Mouse (Mus musculus) heart, embryonic 13.5 days (tissue): Measurements from ENCODE around the gene Sox1. TPM values are rescaled to one million over a fixed set of nuclear protein-coding genes. Genes with fewer than 3 reads are reported as not detected.

ENCODE experiments used
- ATAC-seq: fragments of 200-750 bp; cut with Nextera tagmentation; 2 replicates; pipeline ENCODE4 v1.8.0; 2017; ENCODE audit warnings: moderate TSS enrichment; ENCODE audit not compliant: insufficient number of reproducible peaks, low FRiP score, low TSS enrichment; ENCODE audit errors: extremely low read depth
- H3K27ac ChIP-seq: fragments of 300-500 bp; sonication (generic); replicated peaks from 2 replicates; pipeline ENCODE4 v1.5.1; 2015; ENCODE audit warnings: moderate library complexity, mild to moderate bottlenecking, inconsistent platforms
- H3K27me3 ChIP-seq: fragments of 300-500 bp; sonication (generic); replicated peaks from 2 replicates; pipeline ENCODE4 v1.6.1; 2015; ENCODE audit warnings: mild to moderate bottlenecking, inconsistent platforms
- H3K36me3 ChIP-seq: fragments of 300-500 bp; sonication (generic); 2 replicates; pipeline ENCODE4 v1.6.1; 2015; ENCODE audit warnings: mild to moderate bottlenecking, inconsistent platforms
- H3K4me1 ChIP-seq: fragments of 300-500 bp; sonication (generic); 2 replicates; pipeline ENCODE4 v1.6.1; 2015; ENCODE audit warnings: inconsistent platforms
- H3K4me2 ChIP-seq: fragments of 300-500 bp; sonication (generic); 2 replicates; pipeline ENCODE4 v1.6.1; 2015; ENCODE audit warnings: inconsistent platforms, mild to moderate bottlenecking, moderate library complexity
- H3K4me3 ChIP-seq: fragments of 300-500 bp; sonication (generic); 2 replicates; pipeline ENCODE4 v1.5.1; 2015; ENCODE audit warnings: moderate library complexity, mild to moderate bottlenecking, inconsistent platforms
- H3K9ac ChIP-seq: fragments of 300-500 bp; sonication (generic); 2 replicates; pipeline ENCODE4 v1.6.1; 2015; ENCODE audit warnings: inconsistent platforms, mild to moderate bottlenecking, moderate library complexity
- H3K9me3 ChIP-seq: fragments of 300-500 bp; sonication (generic); 2 replicates; pipeline ENCODE4 v1.6.1; 2016; ENCODE audit warnings: inconsistent platforms
- WGBS: fragments of 180-500 bp; shearing (Covaris S2); methylation state at CpG from one replicate; pipeline ENCODE4 v1.1.7; 2015; ENCODE audit warnings: mixed read lengths; 5-methylcytosine and 5-hydroxymethylcytosine counted together
- polyA plus RNA-seq: library from polyadenylated mRNA; unstranded; fragments of >200 nt; fragmentation: Nextera tagmentation; extraction: Ambion mirVana; gene quantifications from 2 replicates; pipeline ENCODE4 v1.2.1, GENCODE M21; 2015

Sox1 gene
- polyA plus RNA-seq, result not detected in 2 replicates

DNA sequence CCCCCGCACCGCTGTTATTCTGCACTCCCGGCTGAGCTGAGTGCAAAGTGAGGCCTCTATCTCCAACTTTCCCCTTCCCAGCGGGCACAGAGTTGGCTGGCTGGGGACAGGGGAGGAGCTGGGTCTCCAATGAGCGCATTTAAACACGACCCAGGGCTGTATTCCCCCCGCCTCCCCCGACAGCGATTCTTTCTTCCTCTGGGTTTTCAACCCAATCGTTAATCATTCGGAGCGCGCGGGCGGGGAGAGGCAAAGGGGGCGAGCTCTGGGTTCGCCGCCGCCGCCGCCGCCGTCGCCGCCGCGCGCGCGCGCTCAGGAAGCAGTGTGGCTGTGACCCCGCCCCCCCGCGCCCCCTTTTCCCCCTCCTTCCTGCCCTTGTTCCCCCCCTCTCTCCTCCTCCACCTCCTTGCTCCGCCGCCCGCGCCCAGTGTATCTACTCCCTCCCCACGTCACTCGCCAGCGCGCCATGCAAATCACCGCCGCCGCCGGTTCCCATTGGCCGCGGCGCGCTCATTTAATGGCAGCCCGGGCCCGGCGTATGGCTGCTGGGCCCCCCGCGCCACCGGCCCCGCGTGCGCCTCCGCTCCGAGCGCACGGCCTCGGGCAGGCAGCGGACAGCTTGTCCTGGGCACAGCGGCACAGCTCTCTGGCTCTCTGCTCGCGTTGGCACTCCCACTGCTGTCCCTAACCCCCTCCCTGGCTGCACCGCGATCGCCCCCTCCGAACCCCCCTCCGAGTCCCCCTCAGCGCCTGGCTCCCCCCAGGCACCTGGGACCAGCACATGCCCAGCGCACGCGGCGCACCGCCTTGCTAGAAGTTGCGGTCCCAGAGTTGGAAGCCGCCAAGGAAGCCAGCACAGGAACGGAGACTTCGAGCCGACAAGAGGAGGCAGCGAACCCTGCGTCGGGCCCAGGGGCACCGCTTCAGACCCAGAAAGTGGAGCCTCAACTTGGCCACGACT, at the start of gene Sox1:
Gene Sox1, plus strand, starts transcription at position 225 of the 961 bp plus-strand sequence.
- Histone ChIP-seq H3K9me3 (no peaks in the 10 kb centered on the region), H3K9ac (no peak within 1 kb of the TSS), H3K27me3 (peaks cover 99% of the 10 kb centered on the region), H3K27ac (no peak within 1 kb of the TSS), H3K4me2 (peak within 1 kb of the TSS; percentile 72), H3K4me3 (peak within 1 kb of the TSS; percentile 53), H3K4me1 (peaks cover 27% of the 10 kb centered on the region), H3K36me3 (no peaks in the 10 kb centered on the region)
- no peak for ATAC-seq
- WGBS, result under 1% methylated on average over 82 of the region's 89 CpGs

- Histone ChIP-seq H3K36me3 (no peaks in the 10 kb centered on the region), H3K27me3 (peaks cover 16% of the 10 kb centered on the region; the same call in 1 of the 2 replicates), H3K9ac (no peak overlapping the region), H3K4me3 (no peak overlapping the region), H3K4me2 (no peak overlapping the region), H3K27ac (no peak overlapping the region), H3K9me3 (no peaks in the 10 kb centered on the region), H3K4me1 (no peaks in the 10 kb centered on the region)
- WGBS, result 56% methylated on average over 4 of the region's 4 CpGs
- ATAC-seq, result no peak
Observed at GRCm38 (mm10) chr8:12345881-12346280, 49.2 kb upstream of the Sox1 start.

- Histone ChIP-seq H3K36me3 (no peaks in the 10 kb centered on the region), H3K27me3 (0 out of 2 replicates have a peak, but pooled peaks cover 10% of the 10 kb centered on the region), H3K4me1 (no peaks in the 10 kb centered on the region), H3K27ac (no peak overlapping the region), H3K4me3 (no peak overlapping the region), H3K9ac (no peak overlapping the region), H3K4me2 (no peak overlapping the region), H3K9me3 (no peaks in the 10 kb centered on the region)
- no peak for ATAC-seq
- 75% methylated on average over 11 of the region's 11 CpGs for whole genome bisulfite sequencing
Observed at GRCm38 (mm10) chr8:12346870-12347269, 48.2 kb upstream of the Sox1 start.

DNA sequence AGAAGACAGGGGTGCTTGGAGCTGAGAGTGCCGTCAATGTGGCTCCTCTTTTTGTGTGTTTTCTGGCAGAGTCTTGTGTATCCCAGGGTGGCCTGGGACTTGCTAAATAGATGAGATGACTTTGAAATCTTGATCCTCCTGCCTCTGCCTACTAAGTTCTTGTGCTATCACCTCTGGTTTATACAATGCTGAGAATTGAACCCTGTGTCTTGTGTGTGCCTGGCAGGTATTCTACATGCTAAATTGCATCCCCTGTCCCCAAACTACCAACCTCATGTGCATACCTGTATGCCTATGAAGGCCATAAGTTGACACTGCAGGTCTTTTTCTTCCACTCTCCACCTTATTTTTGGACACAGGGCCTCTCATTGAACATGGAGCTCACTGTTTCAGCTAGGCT, 46.8 kb upstream of the Sox1 start:
- H3K4me3 ChIP-seq, result no peak overlapping the region
- no peaks in the 10 kb centered on the region for H3K4me1 ChIP-seq
- WGBS, result 89% methylated on average over 1 of the region's 1 CpGs
- ATAC-seq, result no peak
- H3K9me3 ChIP-seq, result no peaks in the 10 kb centered on the region
- 0 out of 2 replicates have a peak, but pooled peaks cover 10% of the 10 kb centered on the region for H3K27me3 ChIP-seq
- no peak overlapping the region for H3K4me2 ChIP-seq
- no peak overlapping the region for H3K9ac ChIP-seq
- H3K27ac ChIP-seq, result no peak overlapping the region
- H3K36me3 ChIP-seq, result no peaks in the 10 kb centered on the region

DNA sequence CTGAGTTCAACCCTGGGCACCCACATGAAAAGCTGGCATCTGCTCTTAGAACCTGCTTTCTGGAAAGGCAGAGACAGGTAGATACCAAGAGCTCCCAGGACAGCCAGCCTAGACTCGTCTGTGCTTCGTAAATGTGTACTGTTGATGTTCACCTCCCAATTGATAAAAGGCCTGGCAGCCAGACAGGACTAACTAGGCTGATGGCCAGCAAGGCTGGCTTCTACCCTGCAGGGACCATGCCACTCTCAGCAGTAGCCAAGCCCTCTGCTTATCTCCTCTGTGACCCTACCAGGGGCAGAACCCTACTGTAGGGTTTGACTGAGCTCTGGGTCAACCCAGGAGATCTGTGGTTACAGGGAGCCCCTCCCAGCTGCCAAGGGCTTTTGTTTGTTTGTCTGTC, 45.5 kb upstream of the Sox1 start:
- 17% methylated on average over 2 of the region's 2 CpGs for WGBS
- Histone ChIP-seq H3K27me3 (0 out of 2 replicates have a peak, but pooled peaks cover 10% of the 10 kb centered on the region), H3K9ac (no peak overlapping the region), H3K4me1 (no peaks in the 10 kb centered on the region), H3K4me3 (no peak overlapping the region), H3K36me3 (no peaks in the 10 kb centered on the region), H3K9me3 (no peaks in the 10 kb centered on the region), H3K27ac (no peak overlapping the region), H3K4me2 (no peak overlapping the region)
- ATAC-seq, result no peak

DNA sequence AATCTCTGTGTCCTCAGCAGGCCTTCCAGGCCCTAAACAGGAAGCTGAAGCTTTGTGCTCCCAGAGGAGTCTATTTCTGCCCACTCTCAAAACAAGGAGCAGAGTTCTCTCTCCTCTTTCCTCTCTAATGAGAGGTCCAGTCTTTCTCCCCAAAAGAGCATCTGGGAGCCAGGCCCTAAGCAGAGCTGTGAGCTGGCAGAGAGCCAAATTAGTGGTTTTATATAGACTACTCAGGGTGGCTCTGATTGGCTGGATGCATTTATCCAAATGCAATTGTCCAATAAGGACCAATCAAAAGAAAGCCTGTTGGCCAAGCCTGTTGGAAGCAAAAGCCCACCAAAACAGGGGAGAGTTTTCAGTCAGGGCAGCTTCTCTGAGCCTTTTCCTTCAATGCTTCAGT, 44.0 kb upstream of the Sox1 start:
- Histone ChIP-seq H3K9ac (no peak overlapping the region), H3K9me3 (no peaks in the 10 kb centered on the region), H3K4me3 (no peak overlapping the region), H3K36me3 (no peaks in the 10 kb centered on the region), H3K4me2 (no peak overlapping the region), H3K4me1 (no peaks in the 10 kb centered on the region), H3K27me3 (0 out of 2 replicates have a peak, but pooled peaks cover 7% of the 10 kb centered on the region), H3K27ac (no peak overlapping the region)
- ATAC-seq, result no peak

- H3K4me3 ChIP-seq, result no peak overlapping the region
- H3K4me2 ChIP-seq, result no peak overlapping the region
- no peak overlapping the region for H3K9ac ChIP-seq
- H3K27ac ChIP-seq, result no peak overlapping the region
- H3K4me1 ChIP-seq, result no peaks in the 10 kb centered on the region
- no peaks in the 10 kb centered on the region for H3K9me3 ChIP-seq
- WGBS, result 48% methylated on average over 10 of the region's 10 CpGs
- no peak for ATAC-seq
- no peaks in the 10 kb centered on the region for H3K36me3 ChIP-seq
- no peaks in the 10 kb centered on the region; the same call in 1 of the 2 replicates for H3K27me3 ChIP-seq
Observed at GRCm38 (mm10) chr8:12354406-12355025, 40.6 kb upstream of the Sox1 start.

GRCm38 (mm10) chr8:12368161-12368560, 26.9 kb upstream of the Sox1 start:
- Histone ChIP-seq H3K9ac (no peak overlapping the region), H3K4me2 (no peak overlapping the region), H3K27ac (no peak overlapping the region), H3K4me3 (no peak overlapping the region), H3K9me3 (peaks cover 8% of the 10 kb centered on the region; the same call in 1 of the 2 replicates), H3K4me1 (no peaks in the 10 kb centered on the region), H3K27me3 (peaks cover 35% of the 10 kb centered on the region), H3K36me3 (no peaks in the 10 kb centered on the region)
- WGBS, result 59% methylated on average over 7 of the region's 7 CpGs
- ATAC-seq, result no peak

GRCm38 (mm10) chr8:12368856-12369255, 26.2 kb upstream of the Sox1 start:
- Histone ChIP-seq H3K4me1 (no peaks in the 10 kb centered on the region), H3K27ac (no peak overlapping the region), H3K9ac (no peak overlapping the region), H3K4me2 (no peak overlapping the region), H3K36me3 (no peaks in the 10 kb centered on the region), H3K4me3 (no peak overlapping the region), H3K27me3 (peaks cover 35% of the 10 kb centered on the region), H3K9me3 (peaks cover 8% of the 10 kb centered on the region; the same call in 1 of the 2 replicates)
- ATAC-seq, result no peak
- WGBS, result 72% methylated on average over 6 of the region's 6 CpGs

GRCm38 (mm10) chr8:12381111-12381510, 14.0 kb upstream of the Sox1 start:
- no peak overlapping the region for H3K4me3 ChIP-seq
- H3K4me2 ChIP-seq, result no peak overlapping the region
- ATAC-seq, result no peak
- H3K9ac ChIP-seq, result no peak overlapping the region
- H3K27me3 ChIP-seq, result peaks cover 80% of the 10 kb centered on the region
- no peaks in the 10 kb centered on the region for H3K9me3 ChIP-seq
- no peaks in the 10 kb centered on the region for H3K36me3 ChIP-seq
- no peak overlapping the region for H3K27ac ChIP-seq
- peaks cover 22% of the 10 kb centered on the region for H3K4me1 ChIP-seq
- 55% methylated on average over 3 of the region's 3 CpGs for WGBS

- Histone ChIP-seq H3K4me2 (no peak overlapping the region), H3K36me3 (no peaks in the 10 kb centered on the region), H3K27ac (no peak overlapping the region), H3K9ac (no peak overlapping the region), H3K4me3 (no peak overlapping the region), H3K9me3 (no peaks in the 10 kb centered on the region), H3K27me3 (peaks cover 95% of the 10 kb centered on the region), H3K4me1 (peaks cover 30% of the 10 kb centered on the region)
- WGBS, result 6% methylated on average over 21 of the region's 21 CpGs
- ATAC-seq, result no peak
Observed at GRCm38 (mm10) chr8:12382707-12383561, 12.2 kb upstream of the Sox1 start.
